Mouse (Mus musculus) E14TG2a.4 (cell line): ENCODE results near the gene Slc2a9.

ENCODE experiments used
- CTCF ChIP-seq: conservative IDR thresholded peaks from 2 replicates; pipeline ENCODE4 v1.5.1; 2014; ENCODE audit warnings: low read length
- POU5F1 ChIP-seq: IDR thresholded peaks from 2 replicates; pipeline ENCODE4 v1.6.1; 2014; ENCODE audit warnings: low read length, borderline replicate concordance

- TF ChIP-seq CTCF (no peak), POU5F1 (no peak)
Measured at GRCm38 (mm10) chr5:38434875-38435274, 68.1 kb downstream of the Slc2a9 start.
